Mouse (Mus musculus) hindbrain, embryonic 10.5 days (tissue): ENCODE data around the gene Slc43a1. TPM values are rescaled to one million over a fixed set of nuclear protein-coding genes. Genes with fewer than 3 reads are reported as not detected.

Source experiments
- DNase-seq: peaks from one replicate; pipeline ENCODE4 v3.0.0-alpha.2; 2017; ENCODE audit warnings: low spot score
- H3K27ac ChIP-seq: fragments of 300-500 bp; sonication (generic); 2 replicates; pipeline ENCODE4 v1.5.1; 2016; ENCODE audit warnings: mild to moderate bottlenecking, moderate library complexity
- H3K27me3 ChIP-seq: fragments of 300-500 bp; sonication (generic); 2 replicates; pipeline ENCODE4 v1.6.1; 2016; ENCODE audit warnings: mild to moderate bottlenecking; ENCODE audit not compliant: poor library complexity, insufficient read depth, severe bottlenecking
- H3K36me3 ChIP-seq: fragments of 300-500 bp; sonication (generic); 2 replicates; pipeline ENCODE4 v1.6.1; 2016; ENCODE audit warnings: mild to moderate bottlenecking, moderate library complexity
- H3K4me1 ChIP-seq: fragments of 300-500 bp; sonication (generic); replicated peaks from 2 replicates; pipeline ENCODE4 v1.6.1; 2016; ENCODE audit warnings: mild to moderate bottlenecking
- H3K4me3 ChIP-seq: fragments of 300-500 bp; sonication (generic); 2 replicates; pipeline ENCODE4 v1.5.1; 2016; ENCODE audit warnings: mild to moderate bottlenecking, moderate library complexity
- H3K9me3 ChIP-seq: fragments of 300-500 bp; sonication (generic); 2 replicates; pipeline ENCODE4 v1.6.1; 2016; ENCODE audit warnings: mild to moderate bottlenecking, moderate library complexity
- WGBS: fragments of 180-500 bp; shearing (Covaris S2); methylation state at CpG from one replicate; pipeline ENCODE4 v1.1.7; 2016; 5-methylcytosine and 5-hydroxymethylcytosine counted together
- polyA plus RNA-seq: library from polyadenylated mRNA; unstranded; fragments of >200 nt; fragmentation: Nextera tagmentation; extraction: Ambion mirVana; gene quantifications from 2 replicates; pipeline ENCODE4 v1.2.1, GENCODE M21; 2016

The Slc43a1 gene
- polyA plus RNA-seq, 1 experiment from 2014 or later, result 23.1 TPM

DNA sequence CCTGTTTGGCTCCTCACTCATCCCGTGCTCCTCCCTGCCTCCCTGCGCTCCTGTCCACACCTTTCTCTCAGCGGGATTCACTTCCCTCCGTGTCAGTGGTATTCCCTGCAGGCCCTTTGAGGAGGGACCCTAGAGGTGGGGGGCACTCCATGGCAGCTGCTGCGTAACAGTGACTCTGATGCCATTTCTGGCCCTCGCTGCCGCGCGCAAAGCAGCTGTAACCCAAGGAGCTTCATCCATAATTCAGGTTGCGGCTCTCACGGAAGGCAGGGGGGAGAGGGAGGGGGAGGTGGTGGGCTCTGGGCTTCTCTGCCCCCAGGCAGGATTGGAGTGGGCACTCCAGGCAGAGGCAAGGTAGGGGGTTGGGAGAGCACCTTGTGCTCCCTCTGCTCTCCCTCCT lies 44.9 kb downstream of the Slc43a1 start:
- peak; percentile 36 for DNase-seq
- Histone ChIP-seq H3K4me3 (peak overlapping the region; percentile 40), H3K27ac (peak overlapping the region; percentile 30; the same call in 1 of the 2 replicates), H3K27me3 (peaks cover 90% of the 10 kb centered on the region), H3K4me1 (peaks cover 57% of the 10 kb centered on the region), H3K9me3 (no peaks in the 10 kb centered on the region), H3K36me3 (no peaks in the 10 kb centered on the region)
- 4% methylated on average over 11 of the region's 11 CpGs for WGBS

- Histone ChIP-seq H3K4me1 (peaks cover 61% of the 10 kb centered on the region), H3K36me3 (no peaks in the 10 kb centered on the region), H3K4me3 (peak overlapping the region; percentile 40), H3K9me3 (no peaks in the 10 kb centered on the region), H3K27ac (0 out of 2 replicates have a peak overlapping the region, but pooled peaks have one; percentile 30), H3K27me3 (peaks cover 94% of the 10 kb centered on the region)
- no peak for DNase-seq
- WGBS, result 53% methylated on average over 4 of the region's 4 CpGs
These were observed 45.3 kb downstream of the Slc43a1 start for GRCm38 (mm10) chr2:84883942-84884341.

DNA sequence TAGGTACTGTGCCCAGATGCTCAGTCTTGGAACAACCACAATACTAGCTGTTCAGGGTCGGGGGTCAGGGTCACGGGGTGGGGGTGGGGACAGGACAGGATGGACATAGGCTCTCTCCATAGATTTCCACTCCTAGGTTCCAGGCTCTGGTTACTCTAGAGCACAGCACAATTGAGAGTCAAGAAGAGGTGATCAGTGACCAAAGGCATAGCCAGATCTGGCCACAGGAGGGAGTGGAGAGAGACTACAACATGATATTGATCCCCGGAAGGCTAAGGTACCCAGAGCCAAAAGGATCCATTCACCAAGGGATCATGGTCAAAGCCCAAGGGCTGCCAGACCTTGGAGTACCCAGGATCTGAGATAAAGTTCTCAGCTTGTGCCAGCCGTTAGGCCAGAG lies 46.0 kb downstream of the Slc43a1 start:
- no peak overlapping the region for H3K27ac ChIP-seq
- H3K27me3 ChIP-seq, result peaks cover 100% of the 10 kb centered on the region
- no peaks in the 10 kb centered on the region for H3K36me3 ChIP-seq
- no peaks in the 10 kb centered on the region for H3K9me3 ChIP-seq
- DNase-seq, result no peak
- WGBS, result 39% methylated on average over 4 of the region's 4 CpGs
- H3K4me1 ChIP-seq, result peaks cover 67% of the 10 kb centered on the region
- peak overlapping the region; percentile 64 for H3K4me3 ChIP-seq

- H3K36me3 ChIP-seq, result no peaks in the 10 kb centered on the region
These were observed 46.7 kb downstream of the Slc43a1 start for GRCm38 (mm10) chr2:84885084-84886055.

GRCm38 (mm10) chr2:84886234-84886731 lies 47.6 kb downstream of the Slc43a1 start, which contains the start of gene Rtn4rl2:
Gene Rtn4rl2, minus strand, starts transcription at chr2:84886710.
- peak within 1 kb of the TSS; percentile 64 for H3K4me3 ChIP-seq
- H3K9me3 ChIP-seq, result no peaks in the 10 kb centered on the region
- under 1% methylated on average over 35 of the region's 35 CpGs for WGBS
- peaks cover 70% of the 10 kb centered on the region for H3K4me1 ChIP-seq
- H3K27ac ChIP-seq, result peak within 1 kb of the TSS; percentile 77
- H3K27me3 ChIP-seq, result peaks cover 94% of the 10 kb centered on the region
- H3K36me3 ChIP-seq, result no peaks in the 10 kb centered on the region
- DNase-seq, result peak; percentile 53

More at GRCm38 (mm10) chr2:84885084-84886055, 46.7 kb downstream of the Slc43a1 start:
- H3K4me3 ChIP-seq, result peak overlapping the region; percentile 64
- peaks cover 95% of the 10 kb centered on the region for H3K27me3 ChIP-seq
- peak overlapping the region; percentile 77 for H3K27ac ChIP-seq
- peak; percentile 34 for DNase-seq
- WGBS, result 8% methylated on average over 23 of the region's 23 CpGs
- H3K4me1 ChIP-seq, result peaks cover 70% of the 10 kb centered on the region
- no peaks in the 10 kb centered on the region for H3K9me3 ChIP-seq

- peaks cover 70% of the 10 kb centered on the region for H3K4me1 ChIP-seq
- peaks cover 88% of the 10 kb centered on the region for H3K27me3 ChIP-seq
- DNase-seq, result peak; percentile 77
- H3K27ac ChIP-seq, result peak overlapping the region; percentile 77
- peak overlapping the region; percentile 64 for H3K4me3 ChIP-seq
- H3K9me3 ChIP-seq, result no peaks in the 10 kb centered on the region
- under 1% methylated on average over 39 of the region's 39 CpGs for WGBS
- H3K36me3 ChIP-seq, result no peaks in the 10 kb centered on the region
These were observed 48.2 kb downstream of the Slc43a1 start for GRCm38 (mm10) chr2:84886821-84887281.

GRCm38 (mm10) chr2:84887411-84888271 lies 49.0 kb downstream of the Slc43a1 start:
- Histone ChIP-seq H3K27me3 (peaks cover 80% of the 10 kb centered on the region), H3K27ac (peak overlapping the region; percentile 29; the same call in 1 of the 2 replicates), H3K4me3 (peak overlapping the region; percentile 64), H3K9me3 (no peaks in the 10 kb centered on the region), H3K4me1 (peaks cover 65% of the 10 kb centered on the region), H3K36me3 (no peaks in the 10 kb centered on the region)
- DNase-seq, result peak; percentile 44
- WGBS, result under 1% methylated on average over 58 of the region's 58 CpGs

GRCm38 (mm10) chr2:84888657-84889315 lies 50.1 kb downstream of the Slc43a1 start:
- 1% methylated on average over 28 of the region's 28 CpGs for WGBS
- peaks cover 69% of the 10 kb centered on the region for H3K27me3 ChIP-seq
- H3K9me3 ChIP-seq, result no peaks in the 10 kb centered on the region
- H3K4me1 ChIP-seq, result peaks cover 53% of the 10 kb centered on the region
- DNase-seq, result peak; percentile 80
- 0 out of 2 replicates have a peak overlapping the region, but pooled peaks have one; percentile 35 for H3K27ac ChIP-seq
- peak overlapping the region; percentile 64 for H3K4me3 ChIP-seq
- H3K36me3 ChIP-seq, result no peaks in the 10 kb centered on the region

DNA sequence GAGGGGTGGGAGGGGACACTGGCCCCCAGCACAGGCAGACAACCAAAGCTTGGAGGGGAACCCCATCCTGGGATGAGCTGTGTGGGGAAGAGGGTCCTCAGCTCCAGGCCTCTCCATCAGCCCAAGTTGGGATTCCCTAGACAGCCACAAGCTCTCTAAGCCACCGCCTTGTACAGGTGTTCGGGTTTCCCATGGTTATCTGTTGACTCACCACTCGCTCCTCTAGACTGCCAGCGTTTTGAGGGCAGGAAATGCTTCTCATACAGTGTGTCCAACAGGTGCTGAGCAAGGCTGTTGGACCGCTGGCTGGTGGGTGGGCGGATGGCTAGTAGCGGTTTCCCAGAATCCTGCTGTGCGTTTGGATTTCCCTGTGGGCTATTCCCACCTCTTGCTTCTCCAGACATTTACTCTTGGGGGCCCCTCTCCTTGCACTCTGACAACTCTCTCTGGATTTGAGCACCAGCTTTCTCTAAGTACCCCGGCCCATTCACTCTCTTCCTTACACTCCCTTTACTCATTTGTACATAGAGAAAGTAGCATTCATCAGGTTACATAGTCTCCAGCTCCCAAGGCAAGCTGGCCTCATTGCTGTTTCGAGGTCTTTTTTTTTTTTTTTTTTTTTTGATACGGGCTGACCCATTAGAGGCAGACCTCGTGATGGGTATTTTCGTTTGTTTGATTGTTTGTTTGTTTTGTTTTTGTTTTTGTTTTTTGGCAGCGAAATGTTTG lies 50.8 kb downstream of the Slc43a1 start:
- Histone ChIP-seq H3K9me3 (no peaks in the 10 kb centered on the region), H3K27me3 (peaks cover 62% of the 10 kb centered on the region), H3K36me3 (no peaks in the 10 kb centered on the region), H3K4me1 (peaks cover 49% of the 10 kb centered on the region), H3K27ac (0 out of 2 replicates have a peak overlapping the region, but pooled peaks have one; percentile 35), H3K4me3 (peak overlapping the region; percentile 64)
- 14% methylated on average over 14 of the region's 14 CpGs for WGBS
- DNase-seq, result peak; percentile 28

DNA sequence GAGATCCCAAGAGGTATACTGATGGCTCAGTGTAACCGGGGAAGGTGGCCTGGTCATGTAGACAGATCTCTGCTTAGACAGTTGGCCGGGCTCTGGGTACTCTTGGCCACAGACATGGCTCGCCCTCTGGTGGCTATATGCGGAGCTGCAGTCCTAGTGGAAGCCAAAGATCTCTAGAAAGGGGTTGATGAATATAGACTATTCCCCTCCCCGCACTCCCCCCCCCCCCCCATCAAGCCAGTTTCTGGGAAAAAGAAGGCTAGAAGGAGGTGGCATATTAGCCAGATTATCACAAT lies 51.3 kb downstream of the Slc43a1 start:
- Histone ChIP-seq H3K27me3 (peaks cover 57% of the 10 kb centered on the region), H3K9me3 (no peaks in the 10 kb centered on the region), H3K27ac (no peak overlapping the region), H3K4me1 (peaks cover 48% of the 10 kb centered on the region), H3K36me3 (no peaks in the 10 kb centered on the region), H3K4me3 (no peak overlapping the region)
- DNase-seq, result peak; percentile 83
- under 1% methylated on average over 5 of the region's 5 CpGs for WGBS

DNA sequence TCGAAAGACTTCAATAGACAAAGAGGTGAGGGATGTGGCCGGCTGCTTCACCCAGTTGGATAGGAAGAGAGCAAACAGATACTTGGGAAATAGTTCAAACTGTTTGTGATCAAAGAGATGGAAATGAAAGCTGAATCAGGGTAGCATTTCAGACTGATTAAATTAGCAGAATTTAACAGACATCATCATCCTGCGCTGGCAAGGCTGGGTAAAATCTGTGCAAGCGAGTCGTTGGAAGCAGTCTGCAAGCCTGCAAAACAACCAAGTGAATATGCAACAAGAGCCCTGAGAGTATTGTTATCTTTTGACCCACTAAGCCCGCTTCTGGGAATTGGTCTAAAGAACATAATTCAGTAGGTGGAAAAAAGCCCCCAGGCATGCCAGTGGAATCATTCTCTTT lies 54.7 kb downstream of the Slc43a1 start:
- DNase-seq, result no peak
- Histone ChIP-seq H3K27me3 (peaks cover 23% of the 10 kb centered on the region), H3K9me3 (no peaks in the 10 kb centered on the region), H3K27ac (no peak overlapping the region), H3K4me3 (no peak overlapping the region), H3K4me1 (peaks cover 14% of the 10 kb centered on the region), H3K36me3 (no peaks in the 10 kb centered on the region)
- WGBS, result 62% methylated on average over 6 of the region's 6 CpGs
